Mouse (Mus musculus) heart, adult 11 months (tissue): ENCODE measurements around the gene Pax5.

Experiments used
- DNase-seq: peaks from one replicate; pipeline ENCODE4 v3.0.0; 2022

The Pax5 gene

GRCm38 (mm10) chr4:44705151-44705550, 5.1 kb downstream of the Pax5 start:
- peak; percentile 91 for DNase-seq

DNA sequence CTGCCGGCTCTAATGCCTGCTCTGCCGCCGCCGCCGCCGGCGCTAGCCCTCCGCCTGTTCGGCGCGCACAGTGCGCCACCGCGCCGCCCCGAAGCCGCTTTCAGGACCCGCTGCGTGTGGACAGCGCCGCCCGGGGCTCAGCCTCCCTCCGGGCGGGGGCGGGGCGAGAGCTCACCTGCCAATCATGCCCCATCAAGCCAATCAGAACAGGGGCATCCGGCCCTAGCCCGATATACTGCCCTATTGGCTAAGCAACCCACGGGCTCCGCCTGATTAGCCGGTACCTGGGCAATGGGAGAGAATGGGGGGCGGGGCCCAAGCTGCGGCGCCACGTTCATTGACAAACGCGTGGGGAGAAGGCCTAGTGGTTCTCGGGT, 5.9 kb downstream of the Pax5 start:
- DNase-seq, result peak; percentile 98

DNA sequence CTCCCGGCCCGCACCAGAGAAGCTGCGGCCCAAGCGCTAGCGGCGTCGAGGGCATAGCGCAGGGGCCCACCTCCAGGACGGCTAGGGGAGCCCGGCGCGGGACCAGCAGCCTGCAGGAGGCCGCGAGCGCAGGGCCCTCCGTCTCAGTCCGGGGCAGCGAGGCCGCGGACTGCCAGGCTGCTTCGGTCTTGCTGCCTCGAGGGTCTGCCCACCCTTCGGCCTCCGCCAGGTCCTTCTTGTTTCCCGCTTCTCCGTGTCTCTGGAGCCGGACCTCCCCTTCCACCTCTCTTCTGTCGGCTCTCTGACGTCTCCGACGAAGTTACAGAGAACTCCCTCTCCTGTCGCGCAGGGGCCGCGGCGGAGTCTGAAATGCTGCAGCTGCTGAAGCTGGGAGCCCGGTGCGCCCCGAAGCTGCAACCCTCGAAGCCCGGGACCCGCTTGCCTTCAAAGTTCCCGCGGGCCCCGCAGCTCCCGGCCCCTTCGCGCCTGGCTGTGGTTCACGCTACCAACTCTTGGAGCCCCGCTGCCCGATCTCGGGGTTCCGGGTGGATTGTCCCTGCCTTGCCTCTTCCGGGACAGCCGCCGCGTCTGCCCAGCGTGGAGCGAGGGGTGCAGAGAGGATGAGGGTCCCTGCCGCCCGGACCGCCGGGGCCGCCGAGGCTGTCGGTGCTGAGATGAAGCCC, 6.5 kb downstream of the Pax5 start:
- DNase-seq, result peak; percentile 74

- DNase-seq, result peak; percentile 76
These were observed 7.2 kb downstream of the Pax5 start for GRCm38 (mm10) chr4:44702891-44703685.

DNA sequence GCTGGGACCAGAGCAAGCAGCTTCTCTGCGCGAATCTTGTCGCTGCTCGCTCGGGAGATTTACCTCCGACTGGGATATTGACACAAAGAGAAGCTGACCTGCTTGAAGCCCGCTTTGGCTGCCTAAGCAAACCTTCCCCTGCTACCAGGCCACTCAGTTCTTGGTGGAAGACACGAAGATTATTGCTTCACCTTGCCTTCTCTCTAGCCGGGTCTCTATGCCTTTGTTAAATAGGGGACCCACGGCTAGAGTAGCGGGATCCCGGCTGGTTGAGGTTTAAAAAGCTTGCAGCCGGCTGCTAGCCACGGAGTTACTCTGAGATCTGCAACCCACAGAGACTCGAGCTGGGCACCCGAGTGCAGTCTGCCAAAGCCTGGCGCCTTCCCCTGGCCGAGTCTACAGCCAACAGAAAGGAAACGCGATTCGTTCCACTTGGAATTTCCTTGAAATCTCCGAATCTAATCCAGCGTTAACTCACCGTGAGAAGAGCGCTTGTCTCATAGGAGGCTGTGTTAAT, 8.2 kb downstream of the Pax5 start:
- peak; percentile 72 for DNase-seq

DNA sequence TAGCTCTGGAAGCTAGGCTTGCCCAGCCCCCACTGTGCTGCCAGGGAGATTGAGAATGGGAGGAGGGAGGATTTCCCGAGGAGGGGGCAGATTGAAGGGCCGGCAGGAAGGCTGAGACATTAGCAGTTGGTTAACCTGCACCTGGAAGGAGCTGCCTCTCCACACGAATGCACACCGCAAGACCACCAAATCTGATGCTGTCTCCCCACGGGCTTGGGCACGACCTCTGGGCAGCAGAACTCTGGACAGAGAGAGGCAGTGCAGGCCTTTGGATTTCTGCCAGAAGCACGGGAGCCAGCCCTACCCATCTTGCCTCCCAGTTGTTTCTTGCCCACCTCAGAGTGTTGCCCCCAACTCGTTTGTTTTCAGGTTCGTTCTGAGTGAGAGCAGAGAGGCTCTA, 8.8 kb downstream of the Pax5 start:
- DNase-seq, result peak; percentile 80

- DNase-seq, result no peak
These were observed 13.6 kb downstream of the Pax5 start for GRCm38 (mm10) chr4:44696676-44697075.

GRCm38 (mm10) chr4:44694369-44694768, 15.9 kb downstream of the Pax5 start:
- DNase-seq, result no peak

DNA sequence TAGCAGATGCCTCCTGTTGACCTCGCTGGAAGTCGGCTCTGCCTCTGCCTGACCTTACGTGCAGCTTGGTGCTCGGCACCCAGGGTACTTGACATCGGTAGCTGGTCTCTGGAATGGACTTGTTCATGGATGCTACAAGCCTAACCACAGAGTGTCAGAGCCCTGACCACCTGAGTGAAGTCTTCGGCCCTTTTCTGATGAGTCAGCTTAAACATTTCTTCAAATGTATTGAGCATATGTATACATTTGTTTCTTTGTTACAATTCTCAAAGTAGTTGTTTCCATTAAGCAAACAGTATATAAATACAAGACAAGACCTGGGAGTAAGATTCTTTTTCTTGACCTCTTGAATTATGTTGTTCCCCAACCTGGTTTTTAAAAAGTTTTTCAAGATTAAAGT, 24.7 kb downstream of the Pax5 start:
- no peak for DNase-seq

DNA sequence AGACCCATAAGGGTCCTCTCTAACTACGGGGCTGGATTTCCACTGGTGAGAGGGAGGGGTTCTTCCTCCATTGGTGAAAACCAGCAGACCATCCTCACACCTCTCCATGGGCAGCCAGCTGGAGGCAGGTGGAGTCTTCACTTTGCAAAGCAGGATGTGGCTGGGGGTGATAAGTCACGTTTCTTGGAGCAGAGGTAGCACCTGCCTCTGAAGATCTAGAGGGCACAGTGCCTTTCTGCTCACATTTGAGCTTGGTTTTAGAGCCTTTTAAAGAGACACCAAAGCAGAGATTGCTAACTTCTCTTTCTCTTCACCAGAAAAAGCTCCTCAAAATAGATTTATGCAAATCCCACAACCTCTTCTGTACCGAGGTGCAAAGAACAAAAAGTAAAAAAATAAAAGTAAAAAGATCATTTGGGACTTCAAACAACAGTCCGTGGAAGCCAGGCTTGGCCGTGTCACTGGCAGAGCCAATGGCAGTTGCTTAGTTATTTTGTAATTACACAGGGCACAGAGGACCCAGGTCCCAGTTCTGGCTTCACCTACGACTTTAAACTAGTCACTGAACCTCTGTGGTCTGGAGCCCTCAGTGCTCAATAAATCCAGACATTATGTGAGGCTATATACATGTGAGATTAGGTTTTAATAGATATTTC, 29.9 kb downstream of the Pax5 start:
- DNase-seq, result no peak

GRCm38 (mm10) chr4:44678641-44679040, 31.6 kb downstream of the Pax5 start:
- no peak for DNase-seq

DNA sequence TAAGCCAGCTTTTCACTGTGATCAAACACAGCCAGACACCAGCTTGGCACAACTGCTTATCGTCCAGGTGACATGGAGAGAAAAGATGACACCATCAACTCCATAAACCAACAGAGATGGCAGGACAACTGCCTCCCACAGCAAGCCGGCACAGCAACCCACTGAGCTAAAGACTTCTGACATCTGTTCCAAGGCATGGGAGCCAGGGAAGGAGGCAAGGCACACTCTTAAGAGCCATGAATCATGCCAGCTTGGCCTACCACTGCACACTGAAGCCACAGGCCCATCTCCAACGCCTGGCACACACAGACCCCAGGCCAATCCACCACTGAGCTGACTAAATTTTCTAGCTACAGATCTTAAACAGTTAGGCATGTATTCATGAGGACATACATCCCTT, 32.3 kb downstream of the Pax5 start:
- DNase-seq, result no peak

- DNase-seq, result no peak
These were observed 35.3 kb downstream of the Pax5 start for GRCm38 (mm10) chr4:44674973-44675372.

DNA sequence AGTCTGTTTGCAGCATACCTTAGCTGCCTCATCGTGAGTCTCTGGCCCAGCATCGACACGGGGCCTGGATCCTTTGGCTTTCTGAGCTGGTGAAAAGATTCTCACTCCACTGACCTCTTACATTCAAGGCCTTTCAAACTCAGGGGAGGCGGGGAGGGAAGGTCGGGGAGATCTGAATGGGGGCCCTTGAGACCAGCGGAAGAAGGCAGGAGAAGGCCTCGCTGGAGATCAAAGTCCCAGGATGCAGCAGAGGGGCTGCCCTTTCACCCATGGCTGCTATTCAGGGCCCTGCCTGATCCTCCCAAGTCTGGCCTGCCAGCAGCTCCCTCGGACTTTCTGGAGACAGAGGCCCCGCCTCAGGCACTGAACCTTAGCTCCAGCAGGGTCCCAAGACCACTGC, 36.6 kb downstream of the Pax5 start:
- DNase-seq, result no peak

GRCm38 (mm10) chr4:44672216-44672937, 37.9 kb downstream of the Pax5 start:
- no peak for DNase-seq

DNA sequence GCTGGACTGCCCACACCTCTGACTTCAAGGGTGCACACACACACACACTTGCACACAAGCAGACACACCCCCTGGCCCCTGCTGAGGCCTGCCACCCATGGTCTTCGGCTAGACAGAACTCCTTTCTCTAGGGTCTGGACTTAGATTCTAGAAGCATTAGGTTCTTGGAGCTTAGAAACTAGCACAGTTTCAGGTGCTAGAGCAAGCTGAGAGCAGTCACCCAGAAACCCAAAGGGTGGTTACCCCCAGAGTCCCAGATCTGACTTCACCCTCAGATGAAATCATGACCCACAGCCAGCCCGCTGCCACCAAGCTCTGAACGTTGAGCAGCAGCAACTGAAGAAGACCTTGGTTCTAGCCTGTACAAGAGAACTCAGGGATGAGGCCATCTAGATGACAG, 38.8 kb downstream of the Pax5 start:
- no peak for DNase-seq

- DNase-seq, result no peak
These were observed 39.3 kb downstream of the Pax5 start for GRCm38 (mm10) chr4:44671035-44671434.

GRCm38 (mm10) chr4:44670380-44670779, 39.9 kb downstream of the Pax5 start:
- no peak for DNase-seq

DNA sequence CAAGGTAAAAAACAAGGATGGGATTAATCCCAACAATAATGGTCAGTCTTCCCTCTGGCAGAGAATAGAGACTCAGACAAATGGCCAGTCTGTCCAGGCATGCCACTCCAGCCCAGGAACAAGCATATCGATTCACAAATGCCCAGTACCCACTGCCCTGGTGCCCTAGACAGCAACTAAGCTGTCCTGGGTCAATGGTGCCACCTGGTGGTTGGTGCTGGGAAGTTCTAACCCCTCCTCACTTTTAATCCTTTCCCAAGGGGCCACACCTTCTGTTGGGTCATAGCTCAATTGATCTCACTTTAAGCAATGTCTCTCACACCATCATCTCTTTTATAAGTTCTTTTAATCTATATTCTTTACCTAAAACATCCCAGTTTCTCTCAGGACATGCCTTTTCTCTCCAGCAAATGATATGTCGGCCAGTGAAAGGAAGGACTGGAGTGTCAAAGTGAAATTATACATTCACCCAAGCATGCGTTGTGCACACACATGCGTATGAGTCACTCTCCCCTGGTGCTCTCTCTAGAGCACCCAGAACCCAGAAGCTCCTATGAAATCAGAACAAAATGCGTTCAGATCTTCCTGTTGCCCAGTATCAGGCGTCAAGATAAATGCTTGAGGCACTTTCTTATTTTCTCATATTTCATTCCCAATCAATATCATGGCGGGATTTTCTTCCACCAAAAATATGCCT, 40.7 kb downstream of the Pax5 start:
- DNase-seq, result no peak

GRCm38 (mm10) chr4:44668574-44668973, 41.7 kb downstream of the Pax5 start:
- no peak for DNase-seq

- no peak for DNase-seq
These were observed 42.1 kb downstream of the Pax5 start for GRCm38 (mm10) chr4:44668172-44668571.

GRCm38 (mm10) chr4:44667369-44667768, 42.9 kb downstream of the Pax5 start:
- no peak for DNase-seq

- DNase-seq, result no peak
These were observed 45.6 kb downstream of the Pax5 start for GRCm38 (mm10) chr4:44664767-44665056.
